Mouse (Mus musculus) brown adipose tissue, adult 24 weeks (tissue): ENCODE results near the gene Cic. TPM values are rescaled to one million over a fixed set of nuclear protein-coding genes. Genes with fewer than 3 reads are reported as not detected.

Source experiments
- H3K27ac ChIP-seq: fragments of 200-500 bp; replicated peaks from 2 replicates; pipeline ENCODE4 v1.5.1; 2012; ENCODE audit warnings: low read depth, mild to moderate bottlenecking, low read length
- H3K4me1 ChIP-seq: fragments of 200-500 bp; 2 replicates; pipeline ENCODE4 v1.6.1; 2012; ENCODE audit warnings: low read length, mixed read lengths; ENCODE audit not compliant: control insufficient read depth, insufficient read depth, insufficient read length
- H3K4me3 ChIP-seq: fragments of 200-500 bp; 2 replicates; pipeline ENCODE4 v1.5.1; 2012; ENCODE audit warnings: low read depth, mild to moderate bottlenecking, low read length, moderate library complexity; ENCODE audit not compliant: insufficient read depth
- polyA plus RNA-seq: library from polyadenylated mRNA; stranded (reverse); fragments of >200 nt; gene quantifications from 2 replicates; pipeline ENCODE4 v1.2.4, GENCODE M21; 2012; ENCODE audit not compliant: missing spikeins, insufficient read depth, insufficient read length

Gene Cic
- polyA plus RNA-seq, 1 experiment, result 25.2 TPM

DNA sequence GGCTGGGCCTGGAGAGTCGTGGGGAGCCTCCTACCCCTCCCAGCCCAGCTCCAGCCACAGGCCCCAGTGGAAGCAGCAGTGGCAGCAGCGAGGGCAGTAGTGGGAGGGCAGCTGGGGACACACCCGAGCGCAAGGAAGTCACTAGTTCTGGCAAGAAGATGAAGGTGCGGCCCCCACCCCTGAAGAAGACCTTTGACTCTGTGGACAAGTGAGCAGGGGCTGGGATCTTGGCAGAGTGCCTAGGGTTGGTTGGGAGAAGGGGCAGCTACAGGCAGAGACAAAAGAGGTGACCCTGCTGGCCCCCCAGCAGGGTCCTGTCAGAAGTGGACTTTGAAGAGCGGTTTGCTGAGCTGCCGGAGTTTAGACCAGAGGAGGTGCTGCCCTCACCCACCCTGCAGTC is 24.6 kb downstream of the Cic start:
- Histone ChIP-seq H3K4me3 (no peak overlapping the region), H3K4me1 (no peaks in the 10 kb centered on the region), H3K27ac (no peak overlapping the region)

DNA sequence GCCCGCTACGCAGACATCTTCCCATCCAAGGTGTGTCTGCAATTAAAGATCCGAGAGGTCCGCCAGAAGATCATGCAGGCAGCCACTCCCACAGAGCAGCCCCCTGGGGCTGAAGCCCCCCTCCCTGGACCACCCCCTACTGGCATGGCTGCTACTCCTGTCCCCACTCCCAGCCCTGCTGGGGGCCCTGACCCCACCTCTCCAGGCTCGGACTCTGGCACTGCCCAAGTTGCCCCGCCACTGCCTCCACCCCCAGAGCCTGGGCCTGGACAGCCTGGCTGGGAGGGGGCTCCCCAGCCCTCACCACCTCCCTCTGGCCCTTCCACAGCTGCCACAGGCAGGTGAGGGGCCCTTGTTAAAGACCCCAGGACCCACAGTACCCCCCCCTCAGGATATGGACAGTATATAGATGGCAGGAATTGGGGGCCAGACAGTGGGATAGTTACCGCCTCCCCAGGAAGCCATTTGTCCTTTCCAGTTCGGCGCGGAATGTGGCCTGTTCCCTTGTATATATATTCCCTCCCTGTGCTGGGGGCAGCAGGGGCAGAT is 25.8 kb downstream of the Cic start:
- Histone ChIP-seq H3K27ac (no peak overlapping the region), H3K4me1 (no peaks in the 10 kb centered on the region), H3K4me3 (no peak overlapping the region)

DNA sequence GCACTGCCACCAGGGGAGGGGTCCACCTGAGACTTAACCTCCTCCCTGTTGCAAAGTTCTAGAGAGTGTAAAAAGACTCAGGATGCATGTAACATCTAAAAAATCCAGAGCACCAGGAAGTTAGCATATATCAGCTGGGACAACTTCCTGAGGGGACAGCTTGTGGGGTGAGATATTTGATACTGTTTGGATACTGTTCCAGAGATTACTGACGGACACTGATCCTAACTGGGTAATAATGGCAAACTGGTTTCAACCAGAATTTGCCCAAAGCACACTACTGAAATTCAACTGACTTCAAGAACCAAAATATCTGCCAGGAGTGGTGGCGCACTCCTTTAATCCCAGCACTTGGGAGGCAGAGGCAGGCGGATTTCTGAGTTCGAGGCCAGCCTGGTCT is 27.0 kb downstream of the Cic start:
- no peaks in the 10 kb centered on the region for H3K4me1 ChIP-seq
- H3K4me3 ChIP-seq, result no peak overlapping the region
- H3K27ac ChIP-seq, result no peak overlapping the region

DNA sequence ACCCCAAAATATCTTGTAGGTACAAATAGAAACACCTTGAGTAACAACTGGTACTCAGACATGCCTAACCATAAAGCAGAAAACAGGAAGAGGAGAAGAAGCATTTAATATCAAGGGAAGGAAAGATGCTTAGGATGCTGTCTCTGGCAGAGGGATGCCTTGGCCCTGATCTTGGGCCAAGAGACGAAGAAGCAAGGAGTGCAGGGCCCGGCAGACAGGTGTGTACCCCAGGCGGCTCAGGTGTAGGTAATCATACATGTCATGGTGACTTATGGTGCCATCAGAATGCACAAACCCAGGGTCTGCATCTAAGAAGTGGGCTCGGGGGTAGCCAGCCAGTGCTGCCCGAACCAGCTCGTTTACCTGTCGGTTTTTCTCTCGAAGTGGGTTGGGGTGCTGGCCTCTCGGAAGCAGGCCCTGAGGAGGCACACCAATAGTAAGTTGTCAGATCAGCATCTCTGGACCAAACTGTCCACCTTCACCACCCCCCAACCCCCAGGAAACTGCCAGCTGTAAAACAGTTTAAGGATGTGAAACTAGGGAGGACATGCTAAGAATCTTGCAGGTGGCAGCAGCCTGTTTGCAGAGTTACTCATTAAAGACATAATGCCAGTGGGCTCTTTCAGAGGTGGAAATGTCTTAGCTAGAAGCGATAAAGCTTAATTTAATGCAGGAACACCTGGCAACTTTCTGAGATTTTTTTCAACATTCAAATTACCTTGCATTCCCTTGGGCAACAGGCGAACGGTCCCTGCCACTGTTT is 27.6 kb downstream of the Cic start:
- no peak overlapping the region for H3K27ac ChIP-seq
- H3K4me3 ChIP-seq, result no peak overlapping the region
- H3K4me1 ChIP-seq, result no peaks in the 10 kb centered on the region

DNA sequence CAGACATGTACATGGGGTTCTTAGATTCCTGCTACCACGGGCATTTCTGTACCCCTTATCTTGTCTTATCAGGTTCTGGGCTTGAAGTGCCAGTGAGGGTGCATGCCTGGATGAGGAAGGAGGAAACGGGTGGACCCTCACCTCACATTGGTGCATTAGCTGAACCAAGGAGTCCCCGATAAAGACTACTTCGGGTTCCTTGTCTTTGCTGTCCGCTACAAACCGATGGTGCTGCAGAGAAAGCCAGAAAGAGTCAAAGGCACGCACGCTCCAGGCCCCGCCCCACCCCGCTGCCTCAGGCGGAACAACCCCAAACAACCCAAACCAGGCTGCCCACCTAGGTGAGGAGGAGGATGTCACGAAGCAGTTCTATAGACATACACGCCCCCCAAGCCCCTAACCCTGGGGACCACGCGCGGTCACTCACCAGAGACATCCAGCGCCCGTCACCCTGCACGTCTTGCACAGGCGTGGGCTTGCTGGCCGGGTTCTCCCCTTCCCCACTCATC is 29.5 kb downstream of the Cic start:
- Histone ChIP-seq H3K27ac (no peak overlapping the region), H3K4me1 (no peaks in the 10 kb centered on the region), H3K4me3 (peak overlapping the region; percentile 76)

DNA sequence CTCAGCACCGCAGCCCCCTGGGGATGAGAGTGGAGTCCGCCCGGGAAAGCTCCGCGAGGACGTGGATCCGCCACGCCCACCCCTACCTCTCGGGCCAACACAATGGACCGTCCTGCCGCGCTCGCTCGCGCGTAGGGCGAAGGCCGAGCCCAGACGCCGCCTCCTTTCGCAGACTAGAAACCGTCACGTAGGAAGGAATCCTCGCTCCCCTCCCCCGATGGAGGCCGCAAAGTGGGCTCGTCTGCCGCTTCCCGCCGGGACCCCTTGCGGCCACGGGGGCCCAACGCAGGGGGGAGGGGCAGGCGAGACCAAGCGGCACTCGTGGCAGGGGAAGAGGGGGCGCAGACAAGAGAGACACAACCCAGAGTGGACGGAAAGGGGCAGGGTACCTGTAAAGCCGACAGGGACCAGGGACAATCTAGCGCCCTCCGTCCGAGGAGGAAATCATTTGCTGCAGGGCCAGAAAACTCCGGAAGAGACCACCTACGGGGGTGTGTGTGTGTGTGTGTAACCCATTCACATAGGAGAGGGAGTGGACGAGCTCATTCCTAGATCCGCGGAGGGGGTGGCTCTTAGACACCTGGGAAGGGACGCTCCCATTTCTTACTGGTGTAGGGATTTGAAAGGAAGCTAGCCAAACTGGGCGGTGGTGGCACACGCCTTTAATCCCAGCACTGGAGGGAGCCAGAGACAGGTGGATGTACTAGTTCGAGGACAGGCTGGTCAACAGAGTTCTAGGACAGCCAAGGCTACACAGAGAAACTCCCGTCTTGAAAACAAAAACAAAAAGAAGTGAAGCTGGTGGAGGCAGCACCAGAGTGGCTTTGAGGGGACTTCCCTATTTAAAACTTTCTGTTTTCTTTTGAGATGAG is 30.2 kb downstream of the Cic start, which contains the start of gene Pafah1b3:
Gene Pafah1b3, minus strand, starts transcription at position 533 of the 872 bp plus-strand sequence.
- Histone ChIP-seq H3K27ac (peak within 1 kb of the TSS; percentile 4), H3K4me1 (no peaks in the 10 kb centered on the region), H3K4me3 (peak within 1 kb of the TSS; percentile 76)

DNA sequence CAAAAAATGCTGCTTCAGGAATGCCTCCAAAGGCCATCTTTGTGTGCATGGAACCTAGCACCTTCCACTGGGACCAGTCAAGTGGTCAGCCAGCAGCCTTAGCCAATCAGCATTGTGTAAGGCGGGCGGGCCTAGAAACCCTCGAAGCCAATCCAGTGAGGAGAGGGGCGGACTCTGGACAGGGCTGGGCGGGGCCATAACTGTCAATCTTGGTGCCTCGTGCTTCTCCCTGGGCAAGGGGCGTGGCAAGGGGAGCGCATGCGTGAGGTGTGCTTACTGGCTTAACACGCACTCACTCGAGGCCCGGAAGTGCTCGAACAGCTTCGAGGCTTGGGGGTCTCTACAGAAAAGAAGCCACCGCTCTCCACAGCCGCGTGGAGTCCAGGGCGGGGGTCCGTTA is 33.6 kb downstream of the Cic start, which contains the start of gene Prr19:
Gene Prr19, plus strand, starts transcription at position 349 of the 400 bp plus-strand sequence.
- H3K4me3 ChIP-seq, result no peak within 1 kb of the TSS
- no peak within 1 kb of the TSS for H3K27ac ChIP-seq
- H3K4me1 ChIP-seq, result no peaks in the 10 kb centered on the region

DNA sequence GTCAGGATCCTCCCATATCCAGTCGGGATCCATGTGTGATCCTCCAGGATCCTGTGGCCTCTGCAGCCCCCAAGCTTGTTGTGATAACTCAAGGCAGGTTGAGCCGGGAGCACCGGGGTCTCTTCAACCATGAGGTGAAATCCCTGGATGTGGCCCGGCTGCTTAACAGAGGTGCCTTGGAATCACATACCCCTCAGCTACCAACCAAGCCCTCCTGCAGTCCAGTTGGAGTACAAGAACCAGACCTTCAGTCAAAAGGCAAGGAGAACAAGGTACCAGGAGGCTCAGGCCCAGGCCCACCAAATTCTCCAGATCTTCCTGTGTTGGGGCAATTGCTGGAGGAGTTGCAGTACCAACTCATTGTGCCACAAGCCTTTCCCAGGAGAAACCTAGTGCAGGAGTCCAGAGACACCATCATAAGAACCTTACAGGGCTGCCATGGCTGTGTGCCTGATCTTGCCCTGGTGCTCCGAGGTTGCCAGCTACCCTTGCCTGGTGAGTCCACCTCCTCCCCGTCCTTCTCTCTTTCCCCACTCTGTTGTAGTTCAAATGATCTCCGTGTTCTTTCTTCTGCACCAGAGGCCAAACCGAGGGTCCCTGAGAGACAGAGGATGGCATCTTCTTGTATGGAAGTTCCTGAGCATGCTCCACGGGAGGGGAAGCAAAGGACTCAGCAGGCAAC is 35.6 kb downstream of the Cic start:
- H3K4me3 ChIP-seq, result no peak overlapping the region
- H3K27ac ChIP-seq, result no peak overlapping the region
- H3K4me1 ChIP-seq, result no peaks in the 10 kb centered on the region

DNA sequence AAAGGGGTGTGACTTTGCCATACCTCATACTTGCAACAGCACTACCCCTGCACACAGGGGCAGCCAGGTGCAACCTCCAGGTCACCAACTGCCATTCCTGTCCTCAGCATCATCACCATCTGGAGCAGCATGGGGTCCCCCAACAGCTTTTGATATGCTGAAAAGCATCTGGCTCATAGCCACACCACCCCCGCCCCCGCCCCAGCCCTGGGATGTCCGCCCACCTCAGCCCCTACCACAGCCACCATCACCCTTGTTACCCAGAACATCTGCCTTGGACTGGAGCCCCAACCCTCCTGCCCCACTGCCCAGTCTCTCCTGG is 36.1 kb downstream of the Cic start:
- Histone ChIP-seq H3K4me3 (no peak overlapping the region), H3K4me1 (no peaks in the 10 kb centered on the region), H3K27ac (no peak overlapping the region)

DNA sequence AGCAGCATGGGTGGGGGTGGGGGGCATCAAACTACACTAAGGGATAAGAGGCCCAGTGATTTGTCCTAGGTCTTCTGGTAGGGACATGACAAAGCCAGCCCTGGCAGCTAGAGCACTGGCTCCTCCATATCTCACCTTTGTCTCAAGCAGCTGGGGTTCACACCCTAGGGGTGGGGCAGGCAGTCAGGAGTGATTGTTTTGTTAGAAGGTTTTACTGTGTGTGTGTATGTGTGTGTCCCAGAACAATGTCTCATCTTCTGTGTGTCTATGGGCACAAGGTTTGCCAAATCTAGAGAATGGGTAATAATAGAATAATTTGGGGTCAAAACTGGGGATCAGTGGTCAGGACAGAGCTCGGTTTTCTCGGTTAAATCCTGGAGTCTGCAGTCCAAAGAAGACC is 38.0 kb downstream of the Cic start:
- Histone ChIP-seq H3K4me1 (no peaks in the 10 kb centered on the region), H3K4me3 (peak overlapping the region; percentile 48; the same call in 1 of the 2 replicates), H3K27ac (no peak overlapping the region)

DNA sequence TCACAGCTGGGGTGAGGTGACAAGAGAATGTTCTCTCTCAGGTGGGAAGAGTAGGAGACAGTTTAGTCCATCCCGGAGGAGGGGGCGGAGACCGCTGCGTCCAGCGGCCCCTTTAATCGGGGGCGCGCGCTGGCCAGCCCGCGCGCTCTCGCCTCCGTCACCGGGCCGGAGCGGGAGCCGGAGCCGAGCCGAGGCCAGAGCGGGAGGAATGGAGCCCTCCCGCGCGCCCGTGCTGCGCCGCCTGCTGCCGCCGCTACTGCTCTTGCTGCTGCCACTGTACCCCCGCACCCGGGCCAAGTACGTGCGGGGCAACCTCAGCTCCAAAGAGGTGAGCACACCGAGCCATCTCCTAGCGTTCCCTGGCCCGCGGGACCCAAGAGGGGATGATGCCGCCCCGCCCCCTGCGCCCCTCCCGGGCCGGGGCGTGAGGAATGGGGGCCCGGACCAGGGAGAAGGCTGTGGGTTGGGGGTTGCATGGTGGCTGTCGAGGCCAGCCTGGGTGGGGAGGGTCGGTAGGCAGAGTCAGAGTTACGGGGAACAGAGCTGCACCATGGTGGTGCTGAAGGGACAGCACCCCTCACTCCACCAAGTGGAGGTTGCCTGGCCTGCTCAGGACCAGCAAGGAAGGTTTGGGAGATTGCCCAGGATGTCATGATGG is 38.6 kb downstream of the Cic start, which contains the start of gene Tmem145:
Gene Tmem145, plus strand, starts transcription at position 151 of the 658 bp plus-strand sequence.
- no peaks in the 10 kb centered on the region for H3K4me1 ChIP-seq
- peak within 1 kb of the TSS; percentile 48 for H3K4me3 ChIP-seq
- no peak within 1 kb of the TSS for H3K27ac ChIP-seq

DNA sequence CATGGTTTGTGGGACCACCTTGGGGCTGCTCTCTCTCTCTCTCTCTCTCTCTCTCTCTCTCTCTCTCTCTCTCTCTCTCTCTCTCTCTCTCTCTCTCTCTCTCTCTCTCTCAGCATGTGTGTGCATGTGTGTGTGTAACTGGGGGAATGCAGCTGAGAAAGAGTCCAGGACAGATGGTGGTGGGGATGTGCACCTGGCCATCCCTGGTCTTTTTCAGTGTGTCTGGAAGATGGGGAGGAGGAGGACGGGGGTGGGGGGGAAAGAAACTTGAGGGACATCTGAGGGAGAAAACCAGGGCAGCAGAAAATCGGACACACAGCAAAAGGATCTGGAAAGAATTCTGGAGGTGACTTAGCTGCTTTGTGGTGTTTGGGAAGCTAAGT is 39.1 kb downstream of the Cic start:
- H3K4me3 ChIP-seq, result no peak overlapping the region
- H3K27ac ChIP-seq, result no peak overlapping the region
- H3K4me1 ChIP-seq, result no peaks in the 10 kb centered on the region

DNA sequence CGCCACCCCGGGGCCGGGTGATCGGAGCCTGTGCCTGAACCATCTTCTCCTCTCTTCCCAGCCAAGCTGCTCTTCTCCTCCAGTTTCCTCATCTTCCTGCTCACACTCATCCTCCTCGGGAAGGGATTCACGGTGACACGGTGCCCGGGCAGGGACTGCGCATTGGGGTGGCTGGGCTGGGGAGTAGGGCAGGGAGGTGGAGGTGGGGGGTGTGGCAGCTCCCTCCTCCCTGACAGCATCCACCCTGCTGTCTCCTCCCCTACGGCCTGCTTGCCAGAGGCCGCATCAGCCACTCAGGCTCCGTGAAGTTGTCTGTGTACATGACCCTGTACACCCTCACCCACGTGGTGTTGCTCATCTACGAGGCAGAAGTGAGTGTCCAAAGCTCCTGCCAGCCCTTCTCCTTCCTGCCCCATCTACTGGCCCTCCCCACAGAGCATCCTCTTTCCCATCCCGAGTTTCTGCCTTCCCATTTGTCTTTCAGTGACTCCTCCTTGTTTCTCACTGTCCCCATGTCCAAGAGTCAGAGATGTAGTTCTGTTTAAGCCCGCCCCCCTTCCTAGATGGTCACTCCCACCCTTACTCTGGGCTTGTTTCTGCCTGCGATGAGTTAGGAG is 41.3 kb downstream of the Cic start:
- Histone ChIP-seq H3K27ac (no peak overlapping the region), H3K4me1 (no peaks in the 10 kb centered on the region), H3K4me3 (no peak overlapping the region)

DNA sequence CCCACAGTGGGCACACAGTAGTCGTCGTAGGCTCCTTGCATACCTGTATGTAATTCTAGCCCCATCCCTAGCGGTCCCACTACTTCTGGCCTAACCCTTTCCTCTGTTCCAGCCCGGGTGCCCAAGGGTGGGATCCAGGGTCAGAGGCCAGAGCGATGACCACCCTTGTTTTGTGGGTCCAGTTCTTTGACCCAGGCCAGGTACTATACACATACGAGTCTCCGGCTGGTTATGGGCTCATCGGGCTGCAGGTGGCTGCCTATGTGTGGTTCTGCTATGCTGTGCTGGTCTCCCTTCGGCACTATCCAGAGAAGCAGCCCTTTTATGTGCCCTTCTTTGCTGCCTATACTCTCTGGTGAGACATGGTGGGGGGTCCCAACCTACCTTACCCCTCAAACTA is 41.9 kb downstream of the Cic start:
- Histone ChIP-seq H3K4me1 (no peaks in the 10 kb centered on the region), H3K4me3 (no peak overlapping the region), H3K27ac (no peak overlapping the region)
